Mouse (Mus musculus): Measurements from ENCODE around the gene Ldhd. TPM values are rescaled to one million over a fixed set of nuclear protein-coding genes. Genes with fewer than 3 reads are reported as not detected.
A peak's percentile ranks its signal among the peaks of the same experiment; 100 is the strongest.

The Ldhd gene
- polyA plus RNA-seq, 1 experiment from 2014 or later: 0.99 TPM

- ATAC-seq (ENCODE audit: insufficient number of reproducible peaks, low FRiP score, low TSS enrichment, low read depth): no peak
- Histone ChIP-seq H3K4me2 (replicated peaks) (no peak overlapping the region), H3K27ac (replicated peaks) (no peak overlapping the region)
Observed at GRCm38 (mm10) chr8:111614786-111615701, 15.1 kb downstream of the Ldhd start.

GRCm38 (mm10) chr8:111613181-111613580, 17.0 kb downstream of the Ldhd start:
- ATAC-seq (ENCODE audit: insufficient number of reproducible peaks, low FRiP score, low TSS enrichment, low read depth): no peak

More at GRCm38 (mm10) chr8:111614786-111615701, 15.1 kb downstream of the Ldhd start:
- no peaks in the 10 kb centered on the region for H3K9me3 ChIP-seq (replicated peaks)
- peaks cover 11% of the 10 kb centered on the region; the same call in 1 of the 2 replicates for H3K36me3 ChIP-seq
- H3K27me3 ChIP-seq: no peaks in the 10 kb centered on the region
- H3K4me1 ChIP-seq: peaks cover 21% of the 10 kb centered on the region; the same call in 1 of the 2 replicates
- WGBS: 76% methylated on average over 6 of the region's 6 CpGs
- no peak overlapping the region for H3K9ac ChIP-seq
- H3K4me3 ChIP-seq (replicated peaks): no peak overlapping the region

DNA sequence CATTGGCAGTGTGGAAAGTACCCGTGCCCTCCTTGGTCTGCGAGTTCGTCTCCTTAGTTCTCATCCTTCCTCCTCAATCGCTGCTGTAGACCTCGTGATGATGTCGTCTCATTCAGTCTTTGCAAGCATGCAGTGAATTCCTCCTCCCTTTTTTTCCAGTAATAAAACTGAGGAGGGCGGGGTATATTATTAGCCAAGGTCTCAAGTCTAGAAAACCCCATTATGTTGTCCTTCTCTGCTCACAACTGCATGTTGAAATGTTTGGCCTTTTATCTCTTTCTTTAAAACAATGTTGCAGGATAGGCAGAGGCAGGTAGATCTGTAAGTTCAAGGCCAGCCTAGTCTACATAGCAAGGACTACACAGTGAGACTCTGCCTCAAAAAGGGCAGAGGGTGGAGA, 22.8 kb downstream of the Ldhd start:
- Histone ChIP-seq H3K4me3 (replicated peaks) (no peak overlapping the region), H3K4me2 (replicated peaks) (no peak overlapping the region), H3K27ac (replicated peaks) (no peak overlapping the region), H3K4me1 (no peaks in the 10 kb centered on the region; the same call in 1 of the 2 replicates), H3K9ac (no peak overlapping the region), H3K27me3 (no peaks in the 10 kb centered on the region), H3K36me3 (0 out of 2 replicates have a peak, but pooled peaks cover 6% of the 10 kb centered on the region), H3K9me3 (replicated peaks) (no peaks in the 10 kb centered on the region)
- WGBS: 86% methylated on average over 7 of the region's 7 CpGs
- ATAC-seq (ENCODE audit: insufficient number of reproducible peaks, low FRiP score, low TSS enrichment, low read depth): no peak

More at GRCm38 (mm10) chr8:111613181-111613580, 17.0 kb downstream of the Ldhd start:
- Histone ChIP-seq H3K27me3 (no peaks in the 10 kb centered on the region), H3K9ac (no peak overlapping the region), H3K4me2 (replicated peaks) (no peak overlapping the region), H3K27ac (replicated peaks) (no peak overlapping the region), H3K4me1 (peaks cover 4% of the 10 kb centered on the region; the same call in 1 of the 2 replicates), H3K36me3 (peaks cover 6% of the 10 kb centered on the region; the same call in 1 of the 2 replicates), H3K4me3 (replicated peaks) (no peak overlapping the region), H3K9me3 (replicated peaks) (no peaks in the 10 kb centered on the region)
- WGBS: 81% methylated on average over 5 of the region's 5 CpGs

DNA sequence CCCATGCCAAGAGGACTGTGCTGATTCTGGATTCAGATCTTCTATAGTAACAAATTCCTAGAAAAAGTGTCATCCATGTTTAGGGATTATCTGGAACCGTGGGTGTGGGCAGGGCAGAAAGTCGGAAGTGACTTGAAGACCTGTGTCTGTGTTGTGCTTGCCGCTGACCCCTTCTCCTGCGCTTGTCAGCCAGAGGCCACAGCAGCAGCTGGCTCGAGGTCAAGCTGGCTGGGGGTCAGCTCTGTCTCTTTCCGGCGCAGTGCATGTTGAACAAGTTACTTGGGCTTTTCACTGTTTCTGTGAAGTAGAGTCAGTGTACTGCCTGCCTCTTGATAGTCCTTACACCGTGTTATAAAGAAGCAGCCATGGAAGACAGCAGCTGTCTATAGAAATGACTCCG, 23.2 kb downstream of the Ldhd start:
- 0 out of 2 replicates have a peak, but pooled peaks cover 2% of the 10 kb centered on the region for H3K36me3 ChIP-seq
- no peaks in the 10 kb centered on the region for H3K27me3 ChIP-seq
- H3K9me3 ChIP-seq (replicated peaks): no peaks in the 10 kb centered on the region
- no peak overlapping the region for H3K4me3 ChIP-seq (replicated peaks)
- no peak for ATAC-seq (ENCODE audit: insufficient number of reproducible peaks, low FRiP score, low TSS enrichment, low read depth)
- no peaks in the 10 kb centered on the region; the same call in 1 of the 2 replicates for H3K4me1 ChIP-seq
- WGBS: 82% methylated on average over 9 of the region's 9 CpGs
- H3K27ac ChIP-seq (replicated peaks): no peak overlapping the region
- no peak overlapping the region for H3K4me2 ChIP-seq (replicated peaks)
- H3K9ac ChIP-seq: no peak overlapping the region

DNA sequence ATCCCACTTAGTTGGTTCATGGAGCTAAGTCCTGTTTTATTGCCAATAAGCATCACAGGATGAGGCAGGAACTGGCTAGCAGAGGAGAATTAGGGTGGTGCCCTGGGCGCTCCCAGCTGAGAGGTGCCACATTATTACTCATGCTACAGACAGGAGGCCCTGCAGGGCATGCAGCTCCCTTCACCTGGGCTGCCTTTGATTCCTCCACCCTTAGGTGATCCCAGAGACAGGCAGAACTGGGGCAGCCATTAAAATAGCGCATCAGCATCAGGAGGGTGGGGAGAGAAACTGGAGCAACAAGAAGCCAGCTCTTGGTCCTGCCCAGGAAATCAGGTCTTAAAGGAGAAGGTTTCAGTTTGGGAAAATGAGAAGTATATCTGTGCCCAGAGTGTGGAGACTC, 25.2 kb downstream of the Ldhd start:
- WGBS: 90% methylated on average over 2 of the region's 2 CpGs
- Histone ChIP-seq H3K4me1 (no peaks in the 10 kb centered on the region; the same call in 1 of the 2 replicates), H3K4me2 (replicated peaks) (no peak overlapping the region), H3K4me3 (replicated peaks) (no peak overlapping the region), H3K9me3 (replicated peaks) (no peaks in the 10 kb centered on the region), H3K36me3 (no peaks in the 10 kb centered on the region), H3K27ac (replicated peaks) (no peak overlapping the region), H3K27me3 (no peaks in the 10 kb centered on the region), H3K9ac (no peak overlapping the region)
- no peak for ATAC-seq (ENCODE audit: insufficient number of reproducible peaks, low FRiP score, low TSS enrichment, low read depth)

- H3K4me2 ChIP-seq (replicated peaks): no peak overlapping the region
- H3K4me3 ChIP-seq (replicated peaks): no peak overlapping the region
- H3K9me3 ChIP-seq (replicated peaks): no peaks in the 10 kb centered on the region
- H3K4me1 ChIP-seq: peaks cover 4% of the 10 kb centered on the region
- no peak overlapping the region for H3K27ac ChIP-seq (replicated peaks)
- no peaks in the 10 kb centered on the region for H3K36me3 ChIP-seq
- H3K9ac ChIP-seq: no peak overlapping the region
- no peaks in the 10 kb centered on the region for H3K27me3 ChIP-seq
- 97% methylated on average over 4 of the region's 4 CpGs for WGBS
- ATAC-seq (ENCODE audit: insufficient number of reproducible peaks, low FRiP score, low TSS enrichment, low read depth): no peak
Observed at GRCm38 (mm10) chr8:111602050-111602449, 28.1 kb downstream of the Ldhd start.

DNA sequence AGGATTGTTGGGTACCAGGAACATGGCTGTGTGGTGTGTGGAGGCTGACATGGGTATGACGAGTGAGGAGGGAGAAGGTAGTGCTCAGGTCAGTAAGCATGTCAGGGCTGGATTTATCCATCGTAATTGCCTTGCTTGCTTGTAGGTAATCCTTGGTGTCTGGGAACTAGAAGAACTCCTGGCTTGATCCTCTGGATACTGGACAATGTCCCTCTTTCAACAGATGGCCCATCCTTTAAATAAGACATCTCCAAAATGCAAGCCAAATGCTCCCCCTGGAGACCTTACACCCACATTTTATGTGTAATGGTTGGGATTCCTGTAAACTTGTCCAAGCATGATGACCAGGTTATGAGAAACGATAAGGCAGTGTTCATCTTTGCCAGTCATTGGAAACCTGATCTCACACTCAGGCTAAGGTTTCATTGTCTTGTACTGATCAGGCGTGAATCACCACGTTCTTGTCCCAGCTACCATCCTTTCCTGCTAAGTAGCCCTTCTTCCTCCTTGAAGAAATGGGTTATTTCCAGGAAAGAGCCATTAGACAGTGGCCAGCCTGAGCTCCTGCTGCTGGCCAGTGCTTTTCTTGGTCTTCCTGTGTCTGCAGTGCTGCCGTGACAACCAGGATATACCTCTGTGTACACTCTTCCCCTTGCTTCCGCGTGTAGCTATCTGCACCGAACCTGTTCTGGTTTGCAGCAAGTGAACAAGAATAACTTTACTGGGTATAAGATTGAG, 30.3 kb downstream of the Ldhd start:
- no peak for ATAC-seq (ENCODE audit: insufficient number of reproducible peaks, low FRiP score, low TSS enrichment, low read depth)
- no peaks in the 10 kb centered on the region for H3K36me3 ChIP-seq
- H3K4me1 ChIP-seq: peaks cover 21% of the 10 kb centered on the region
- no peaks in the 10 kb centered on the region for H3K9me3 ChIP-seq (replicated peaks)
- no peak overlapping the region for H3K27ac ChIP-seq (replicated peaks)
- H3K4me3 ChIP-seq (replicated peaks): no peak overlapping the region
- 69% methylated on average over 9 of the region's 9 CpGs for WGBS
- H3K4me2 ChIP-seq (replicated peaks): no peak overlapping the region
- no peak overlapping the region for H3K9ac ChIP-seq
- no peaks in the 10 kb centered on the region for H3K27me3 ChIP-seq

- Histone ChIP-seq H3K27me3 (no peaks in the 10 kb centered on the region), H3K4me3 (replicated peaks) (no peak overlapping the region), H3K4me1 (peaks cover 23% of the 10 kb centered on the region), H3K4me2 (replicated peaks) (no peak overlapping the region), H3K9me3 (replicated peaks) (no peaks in the 10 kb centered on the region), H3K27ac (replicated peaks) (peak overlapping the region; percentile 56; the same call in 1 of the 2 replicates), H3K36me3 (no peaks in the 10 kb centered on the region), H3K9ac (no peak overlapping the region)
- WGBS: 58% methylated on average over 1 of the region's 1 CpGs
- no peak for ATAC-seq (ENCODE audit: insufficient number of reproducible peaks, low FRiP score, low TSS enrichment, low read depth)
Observed at GRCm38 (mm10) chr8:111597310-111597709, 32.9 kb downstream of the Ldhd start.

- Histone ChIP-seq H3K36me3 (no peaks in the 10 kb centered on the region), H3K4me2 (replicated peaks) (no peak overlapping the region), H3K27ac (replicated peaks) (0 out of 2 replicates have a peak overlapping the region, but pooled peaks have one; percentile 2), H3K9ac (no peak overlapping the region), H3K27me3 (no peaks in the 10 kb centered on the region), H3K9me3 (replicated peaks) (no peaks in the 10 kb centered on the region), H3K4me1 (peaks cover 26% of the 10 kb centered on the region), H3K4me3 (replicated peaks) (no peak overlapping the region)
- ATAC-seq (ENCODE audit: insufficient number of reproducible peaks, low FRiP score, low TSS enrichment, low read depth): no peak
- WGBS: 49% methylated on average over 3 of the region's 3 CpGs
Observed at GRCm38 (mm10) chr8:111596485-111596821, 33.7 kb downstream of the Ldhd start.

- Histone ChIP-seq H3K9me3 (replicated peaks) (no peaks in the 10 kb centered on the region), H3K4me1 (peaks cover 26% of the 10 kb centered on the region), H3K9ac (no peak overlapping the region), H3K4me3 (replicated peaks) (no peak overlapping the region), H3K27me3 (no peaks in the 10 kb centered on the region), H3K36me3 (no peaks in the 10 kb centered on the region), H3K4me2 (replicated peaks) (no peak overlapping the region), H3K27ac (replicated peaks) (0 out of 2 replicates have a peak overlapping the region, but pooled peaks have one; percentile 2)
- ATAC-seq (ENCODE audit: insufficient number of reproducible peaks, low FRiP score, low TSS enrichment, low read depth): 0 out of 2 replicates have a peak, but pooled peaks have one; percentile 39
- 69% methylated on average over 15 of the region's 15 CpGs for WGBS
Observed at GRCm38 (mm10) chr8:111595712-111596484, 34.3 kb downstream of the Ldhd start.
